Mouse (Mus musculus): Measurements from ENCODE around the gene Moap1.

The Moap1 gene

DNA sequence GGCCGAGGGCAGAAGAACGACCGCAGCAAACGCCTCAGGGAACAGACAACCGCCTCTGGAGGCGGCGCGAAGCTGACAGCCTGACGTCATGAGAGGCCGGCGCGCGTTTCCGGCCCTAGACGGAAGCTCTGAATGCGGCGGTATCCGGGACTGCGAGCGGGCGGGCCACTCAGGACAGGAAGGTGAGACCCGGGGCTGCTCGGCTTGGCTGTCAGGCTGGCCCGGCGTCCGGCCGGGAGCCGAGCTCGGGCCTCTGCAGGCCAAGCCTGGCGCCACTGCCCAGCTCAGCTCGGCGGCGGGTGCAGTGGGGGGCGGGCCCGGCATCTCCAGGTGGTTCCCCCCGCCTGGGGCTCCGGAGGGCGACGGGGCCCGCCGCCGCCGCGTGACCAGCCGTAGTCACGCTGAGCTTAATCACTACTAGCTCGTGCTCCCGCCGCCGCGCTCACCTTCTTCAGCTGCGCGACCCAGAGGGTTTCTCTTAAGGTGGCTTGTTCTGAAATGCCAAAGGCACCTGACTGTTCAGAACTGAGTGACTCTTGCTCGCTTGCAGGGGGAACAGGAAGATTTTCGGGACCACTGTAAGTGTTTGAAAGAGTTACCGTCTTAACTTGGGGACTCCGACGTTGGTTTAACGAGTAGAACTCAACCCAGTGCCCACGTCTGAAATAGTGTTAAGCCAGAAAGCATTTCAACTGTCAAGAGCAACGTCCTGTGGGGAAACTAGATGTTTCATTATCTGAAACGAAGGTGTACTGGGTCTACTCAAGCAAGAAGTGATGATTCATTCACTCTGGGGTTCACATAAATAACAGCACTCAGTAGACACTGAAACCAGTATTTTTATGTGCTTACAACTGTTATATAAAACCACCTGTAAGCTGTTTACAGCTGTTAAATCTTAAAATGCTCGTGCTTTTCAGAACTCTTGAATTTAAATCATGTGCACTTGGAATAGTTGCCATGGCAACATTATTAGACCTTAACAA lies at the start of gene Moap1, which contains the start of gene Tmem251:
TSS of gene Moap1 (minus strand) at position 73 of the 986 bp plus-strand sequence.
TSS of gene Tmem251 (plus strand) at position 174 of the 986 bp plus-strand sequence.
- DNase-seq (ENCODE audit: low spot score): peak; percentile 80

DNA sequence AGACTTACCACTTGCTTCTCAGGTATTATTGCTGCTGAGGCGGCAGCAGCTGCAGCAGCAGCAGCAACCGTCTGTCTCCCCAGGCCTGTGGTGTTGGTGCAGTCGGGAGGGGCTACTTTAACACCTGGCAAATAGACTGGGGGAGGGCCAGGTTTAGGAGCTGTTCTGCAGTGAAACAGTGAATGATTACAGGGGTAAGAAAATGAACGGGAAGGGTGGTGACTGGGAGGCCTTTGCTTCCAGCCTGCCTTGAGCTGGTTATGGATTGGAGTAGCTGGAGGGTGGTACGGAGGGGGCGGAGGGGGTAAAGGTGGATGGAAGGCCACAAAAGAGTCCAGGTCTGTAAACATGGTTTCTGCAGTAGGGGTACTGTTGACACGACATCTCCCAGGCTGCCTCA lies 44.5 kb upstream of the Moap1 start:
- no peak for DNase-seq (ENCODE audit: low spot score)

DNA sequence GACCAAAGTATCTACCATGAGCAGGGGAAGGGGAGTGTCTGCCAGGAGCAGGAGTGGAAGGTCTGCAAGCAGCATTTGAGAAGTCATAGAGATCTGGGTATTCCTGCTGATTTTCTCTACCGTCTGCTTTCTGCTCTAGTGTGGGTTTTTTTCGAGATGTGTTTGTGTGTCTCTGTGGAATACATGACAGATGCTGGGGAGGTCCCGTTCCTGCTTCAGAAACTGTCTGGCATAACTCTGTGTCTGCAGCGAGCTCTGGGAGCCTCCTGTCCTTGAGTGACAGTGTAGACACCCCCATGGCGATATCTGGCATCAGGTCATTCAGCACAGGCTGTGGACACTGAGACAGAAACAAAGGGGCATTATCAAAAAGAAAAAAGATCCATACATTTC lies 42.1 kb upstream of the Moap1 start:
- DNase-seq (ENCODE audit: low spot score): no peak

DNA sequence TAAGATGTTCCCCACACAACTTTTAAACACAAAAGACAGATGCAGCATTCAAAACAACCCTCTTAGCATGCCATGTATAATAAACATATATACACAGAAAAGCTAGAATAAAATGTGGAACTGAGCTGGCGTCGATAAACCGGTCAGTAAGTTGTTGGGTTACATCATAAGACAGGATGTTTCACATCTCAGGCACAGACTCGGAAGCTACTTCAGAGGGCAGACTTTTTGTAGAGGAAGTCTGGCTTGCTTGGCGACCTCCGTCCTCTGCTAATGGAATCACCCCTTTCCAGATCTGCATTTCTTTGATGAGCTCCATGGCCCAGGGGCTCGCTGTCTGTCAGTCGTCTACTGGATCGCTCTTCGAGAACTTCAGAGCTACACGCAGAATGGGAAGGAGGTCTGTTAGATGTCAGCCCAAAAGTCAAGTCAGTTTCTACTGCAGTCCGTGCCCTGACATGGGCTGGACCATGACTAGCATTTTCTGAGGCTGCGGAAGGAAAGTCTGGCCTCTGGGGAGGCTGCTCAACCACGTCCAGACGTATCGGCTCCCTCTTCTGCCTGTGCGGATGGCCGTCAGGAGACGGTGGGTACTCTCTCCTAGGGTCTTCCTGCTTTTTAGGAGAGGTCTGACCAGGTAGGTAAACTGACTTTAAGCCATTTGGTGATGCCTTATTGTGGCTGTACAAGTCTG lies 41.6 kb upstream of the Moap1 start:
- no peak for DNase-seq (ENCODE audit: low spot score)

DNA sequence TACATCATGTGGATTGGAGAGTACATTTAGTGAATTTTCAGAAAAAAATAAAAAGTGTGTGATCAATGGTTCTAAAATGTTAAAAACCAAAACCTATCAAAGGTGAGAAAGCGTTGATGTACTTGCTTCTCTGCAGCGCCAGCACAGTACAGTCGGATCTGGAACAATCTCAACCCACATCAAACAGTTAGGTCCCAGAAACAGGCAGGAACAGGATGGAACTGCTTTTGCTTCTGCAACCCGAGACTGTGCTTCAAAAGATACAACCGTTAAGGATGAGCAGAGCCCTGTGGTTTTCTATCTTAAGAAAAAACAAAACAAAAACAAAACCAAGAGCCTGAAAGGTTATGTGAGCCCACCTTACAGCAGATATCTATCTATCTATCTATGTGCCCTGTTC lies 39.4 kb upstream of the Moap1 start:
- DNase-seq (ENCODE audit: low spot score): no peak

DNA sequence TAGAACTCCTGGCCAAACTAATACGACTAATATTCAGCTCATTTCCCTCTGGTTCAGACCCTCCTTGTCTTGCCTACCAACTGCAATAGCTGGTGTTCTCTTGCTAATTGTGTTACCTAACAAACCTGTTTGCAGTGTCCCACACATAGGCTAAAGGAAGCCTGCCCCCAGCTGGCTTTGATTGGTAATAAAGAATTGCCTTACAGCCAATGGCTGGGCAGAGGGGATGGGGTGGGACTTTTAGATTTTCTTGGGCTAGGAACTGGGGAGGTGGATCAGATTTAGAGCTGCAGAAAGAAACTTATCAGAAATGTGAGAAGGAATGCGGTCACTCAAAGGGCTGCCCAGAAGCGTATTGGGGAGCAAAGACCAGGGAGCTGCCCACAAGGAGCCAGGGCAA lies 36.0 kb upstream of the Moap1 start:
- no peak for DNase-seq (ENCODE audit: low spot score)

DNA sequence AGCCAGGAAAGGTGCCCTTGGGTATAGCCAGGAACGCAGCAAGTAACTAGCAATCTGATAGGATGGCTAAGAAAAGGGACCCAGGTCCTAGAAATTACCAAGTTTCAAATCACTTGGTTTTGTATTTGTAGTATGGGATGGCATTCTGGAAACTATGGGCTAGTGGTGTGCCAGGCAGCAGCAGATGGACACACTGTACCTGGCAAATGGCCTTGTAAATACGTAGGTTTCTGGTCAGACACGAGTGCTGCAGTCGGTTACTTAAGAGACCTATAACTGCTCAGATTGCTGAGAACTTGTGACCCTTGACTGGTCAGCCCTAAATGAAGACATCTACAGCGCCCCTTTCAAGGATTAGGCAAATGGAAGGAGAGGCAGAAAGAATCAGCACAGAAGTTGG lies 34.7 kb upstream of the Moap1 start:
- no peak for DNase-seq (ENCODE audit: low spot score)

DNA sequence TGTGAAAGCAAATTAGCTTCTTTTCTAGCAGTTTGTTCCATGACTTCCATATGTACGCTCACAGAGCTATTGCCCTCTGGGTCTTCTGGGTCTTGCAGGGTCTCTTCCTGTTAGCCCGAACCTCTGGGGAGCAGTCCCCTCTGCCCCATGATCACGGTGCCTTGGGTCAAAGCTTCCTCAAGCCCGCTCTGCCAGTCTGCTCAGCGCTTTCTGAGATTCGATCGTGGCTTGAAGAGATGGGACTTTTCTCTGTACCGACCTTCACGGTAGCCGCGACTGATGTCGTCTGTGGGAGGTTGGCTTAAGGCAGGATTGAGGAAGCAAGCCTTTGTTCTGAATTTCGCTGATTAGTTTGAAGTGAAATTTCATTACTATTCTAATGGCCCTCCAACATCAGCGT lies 32.6 kb upstream of the Moap1 start:
- DNase-seq (ENCODE audit: low spot score): no peak

DNA sequence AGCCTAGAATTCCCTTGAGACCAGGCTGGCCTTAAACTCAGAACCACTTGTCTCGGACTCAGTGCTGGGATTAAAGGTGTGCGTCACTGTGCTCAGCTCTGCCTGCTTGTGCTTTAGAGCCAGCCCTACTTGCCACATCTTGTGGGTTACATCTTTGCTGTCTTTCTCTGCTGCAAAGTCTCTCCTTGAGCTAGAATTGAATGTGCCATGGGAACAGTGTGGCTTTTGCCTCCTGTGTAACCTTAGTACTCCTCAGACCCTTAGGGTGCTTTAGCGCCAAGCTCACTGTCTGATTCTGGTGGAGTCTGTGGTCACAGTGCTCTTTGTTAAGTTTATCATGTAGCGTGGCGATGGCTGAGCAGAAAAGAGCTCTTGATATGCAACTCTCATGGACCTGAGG lies 29.2 kb upstream of the Moap1 start:
- DNase-seq (ENCODE audit: low spot score): no peak

DNA sequence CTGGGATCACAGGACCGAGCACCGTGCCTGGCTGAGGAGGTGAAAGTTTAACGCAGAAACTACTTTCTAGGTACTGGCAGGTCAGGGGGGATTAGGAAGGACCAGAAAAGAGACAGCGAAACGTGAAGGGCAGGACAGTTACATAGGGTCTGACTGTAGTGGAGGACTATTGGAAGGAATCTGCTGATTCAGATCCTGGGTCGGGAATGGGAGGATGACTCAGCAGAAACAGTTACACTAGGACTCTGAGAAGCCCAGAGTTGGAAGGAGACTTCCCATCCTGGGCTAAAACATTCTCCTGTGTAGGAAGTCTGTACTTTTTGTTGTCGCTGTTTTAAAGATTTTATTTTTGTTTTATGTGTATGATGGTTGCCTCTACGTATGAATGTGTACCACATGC lies 28.1 kb upstream of the Moap1 start:
- no peak for DNase-seq (ENCODE audit: low spot score)

DNA sequence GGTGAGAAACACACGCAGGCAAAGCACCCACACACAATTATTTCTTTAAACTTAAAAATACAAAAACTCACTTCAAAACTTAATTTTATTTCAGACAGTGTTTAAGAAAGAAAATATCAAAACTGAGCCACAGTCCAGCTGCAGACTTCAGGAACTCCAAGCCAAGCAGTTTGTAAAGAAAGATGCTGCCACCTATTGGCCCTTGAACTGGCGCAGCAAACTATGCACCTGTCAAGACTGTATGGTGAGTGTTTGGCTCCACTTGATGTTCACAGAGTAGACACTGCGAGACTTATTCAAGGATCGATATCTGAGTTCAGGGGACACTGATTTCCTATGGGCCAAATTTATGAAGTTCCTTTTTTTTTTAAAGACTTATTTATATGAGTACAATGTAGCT lies 25.5 kb upstream of the Moap1 start:
- DNase-seq (ENCODE audit: low spot score): no peak

DNA sequence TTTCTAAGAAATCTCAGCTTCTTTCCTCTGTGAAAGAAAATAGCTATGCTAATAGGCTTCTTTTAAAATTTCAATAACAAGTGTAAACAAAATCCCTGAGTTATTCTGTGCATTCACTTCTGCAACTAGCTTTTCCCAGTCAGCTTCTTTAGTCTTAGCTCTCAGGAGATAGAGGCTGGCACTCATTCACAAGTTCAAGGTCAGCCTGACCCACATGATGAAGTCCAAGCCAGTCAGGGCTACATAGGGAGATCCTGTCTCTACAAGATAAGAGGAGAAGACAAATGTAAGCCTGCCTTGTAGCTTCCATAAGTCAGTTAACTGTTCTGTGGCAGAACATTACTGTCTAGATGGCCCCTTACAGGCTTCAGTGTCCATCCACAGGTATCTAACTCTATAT lies 20.2 kb upstream of the Moap1 start:
- DNase-seq (ENCODE audit: low spot score): no peak

DNA sequence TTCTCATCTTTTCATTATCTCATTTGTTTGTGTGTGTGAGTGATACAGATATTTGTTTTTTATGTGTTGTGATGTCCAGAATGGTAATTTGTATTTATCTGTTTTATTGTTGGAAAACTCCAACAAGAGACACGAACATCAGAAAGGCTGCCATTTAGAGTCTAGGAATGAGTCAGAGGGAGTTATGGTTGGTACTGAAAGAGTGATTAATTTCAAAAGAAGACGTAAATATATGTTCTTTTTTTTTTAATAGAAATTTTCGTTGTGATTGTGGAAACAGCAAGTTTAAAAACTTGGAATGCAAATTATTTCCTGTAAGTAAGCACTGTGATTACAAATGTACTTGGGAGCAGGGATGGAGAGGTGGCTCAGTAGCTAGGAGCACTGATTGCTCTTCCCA lies 18.2 kb upstream of the Moap1 start:
- no peak for DNase-seq (ENCODE audit: low spot score)

DNA sequence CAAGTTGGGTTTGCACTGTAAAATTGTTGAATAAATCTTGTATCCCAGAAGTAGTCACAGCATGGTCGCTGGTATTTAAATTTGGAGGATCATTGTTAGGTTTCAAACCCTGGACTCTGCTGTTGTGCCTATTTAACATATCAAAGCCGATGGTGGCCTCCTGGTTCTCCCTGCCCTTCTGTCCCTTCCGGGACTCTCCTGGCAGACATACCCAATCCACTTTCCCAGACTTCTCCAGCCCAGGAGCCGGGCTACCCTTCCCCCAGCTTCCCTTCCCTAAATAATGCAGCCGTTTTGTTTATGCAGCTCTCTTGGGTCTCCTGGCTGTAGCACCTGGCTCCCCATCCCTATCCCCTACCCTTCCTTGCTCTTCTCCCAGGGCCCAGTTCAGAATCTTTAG lies 15.5 kb upstream of the Moap1 start:
- no peak for DNase-seq (ENCODE audit: low spot score)

DNA sequence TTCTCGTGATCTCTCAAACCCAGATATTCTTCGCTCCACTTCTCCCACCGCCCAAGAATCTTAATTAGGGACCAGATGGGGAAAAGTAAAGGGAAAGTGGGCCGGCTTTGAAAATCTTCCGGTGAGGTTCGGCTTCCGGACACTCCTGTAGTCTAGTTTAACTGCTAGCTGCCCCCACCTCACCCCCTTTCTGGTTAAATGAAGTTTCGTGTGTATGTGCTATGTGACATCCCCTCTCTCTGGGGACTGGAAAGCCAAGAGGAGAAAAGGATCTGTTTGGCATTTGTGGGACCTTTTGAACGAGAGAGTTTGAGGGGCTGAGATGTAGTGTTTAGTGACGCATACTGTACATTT lies 14.9 kb upstream of the Moap1 start, which contains the start of gene Gm20604:
TSS of gene Gm20604 (minus strand) at position 270 of the 354 bp plus-strand sequence.
- DNase-seq (ENCODE audit: low spot score): no peak

DNA sequence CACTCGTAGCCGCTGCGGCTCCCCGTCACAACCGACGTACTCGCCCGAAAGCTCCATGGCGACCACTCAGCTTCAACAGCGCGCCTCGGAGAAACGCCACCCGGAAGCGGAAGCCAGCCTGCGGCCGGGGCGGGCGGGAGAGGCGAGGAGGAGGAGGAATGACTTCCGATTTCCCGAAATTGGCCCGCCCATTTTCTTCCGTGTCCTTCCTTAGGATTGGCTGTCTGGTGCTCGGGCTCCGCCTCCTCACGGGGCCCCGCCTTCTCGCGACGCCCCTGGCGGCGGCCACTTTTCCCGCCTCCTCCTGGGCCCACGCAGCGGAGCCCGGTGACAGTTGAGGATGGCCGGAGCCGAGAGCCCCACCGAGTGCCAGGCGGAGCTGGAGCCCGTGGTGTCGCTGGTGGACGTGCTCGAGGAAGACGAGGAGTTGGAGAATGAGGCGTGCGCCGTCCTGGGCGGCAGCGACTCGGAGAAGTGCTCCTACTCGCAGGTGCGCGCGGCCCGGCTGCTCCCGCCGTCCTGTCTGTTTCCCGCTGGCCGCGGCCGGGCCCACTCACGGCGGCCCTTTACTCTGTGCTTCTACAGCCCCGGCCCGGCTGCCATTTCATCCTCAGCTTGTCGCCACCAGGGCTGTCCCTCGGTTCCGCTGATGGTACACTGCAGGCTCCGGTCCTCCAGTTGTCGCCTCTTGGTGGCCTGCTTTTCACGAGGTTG lies 14.4 kb upstream of the Moap1 start, which contains the start of the genes Gm28051, Gon7 and Ubr7:
TSS of gene Gm28051 (minus strand) at position 77 of the 714 bp plus-strand sequence.
TSS of gene Gon7 (minus strand) at position 115 of the 714 bp plus-strand sequence.
TSS of gene Ubr7 (plus strand) at position 279 of the 714 bp plus-strand sequence.
- peak; percentile 89 for DNase-seq (ENCODE audit: low spot score)

DNA sequence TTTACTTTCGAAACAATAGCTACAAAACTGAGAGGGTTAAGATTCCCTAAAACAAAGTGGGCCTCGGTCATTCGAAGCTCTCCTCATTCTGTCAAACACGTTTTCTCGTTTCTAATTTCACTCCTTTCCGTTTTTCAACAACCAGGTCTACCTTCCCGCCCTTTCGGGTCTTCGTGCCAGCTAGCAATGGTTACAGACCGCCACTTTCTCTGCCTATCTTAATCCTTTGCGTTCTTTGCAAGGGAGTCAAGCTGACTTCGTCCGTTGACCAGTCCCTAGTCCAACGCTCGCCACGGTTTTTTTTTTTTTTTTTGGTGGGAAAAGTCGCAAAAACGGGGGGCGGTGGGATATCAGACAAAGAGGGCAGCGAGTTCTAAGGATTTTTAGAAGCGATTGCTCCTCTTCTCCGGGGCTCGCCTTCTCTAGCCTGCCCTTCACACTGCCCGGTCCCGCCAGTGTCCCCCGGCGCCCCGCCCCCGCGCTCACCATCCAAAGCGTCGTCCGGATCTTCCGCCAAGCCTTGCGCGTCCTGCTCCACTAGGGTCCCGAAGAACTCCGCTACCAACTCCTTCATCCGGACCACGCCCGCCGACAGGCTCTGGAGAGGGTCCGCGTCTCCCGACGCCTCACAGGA lies 13.7 kb upstream of the Moap1 start:
- DNase-seq (ENCODE audit: low spot score): no peak

DNA sequence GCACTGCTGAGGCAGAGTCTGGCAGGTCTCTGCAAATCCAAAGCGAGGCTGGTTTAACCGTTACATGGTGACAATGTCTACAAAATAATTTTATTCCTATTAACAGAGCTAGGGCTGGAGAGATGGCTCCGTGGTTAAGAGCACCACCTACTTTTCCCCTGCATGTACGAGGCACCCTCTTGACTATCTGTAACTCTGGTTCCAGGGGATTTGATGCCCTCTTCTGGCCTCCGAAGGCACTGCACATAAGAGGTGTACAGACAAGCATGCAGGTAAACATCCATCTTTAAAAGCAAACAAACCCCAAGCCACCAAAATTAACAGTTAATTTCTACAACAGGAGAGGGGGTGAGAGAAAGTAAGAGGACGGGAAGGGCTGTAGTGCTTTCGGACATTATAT lies 12.8 kb upstream of the Moap1 start:
- no peak for DNase-seq (ENCODE audit: low spot score)

DNA sequence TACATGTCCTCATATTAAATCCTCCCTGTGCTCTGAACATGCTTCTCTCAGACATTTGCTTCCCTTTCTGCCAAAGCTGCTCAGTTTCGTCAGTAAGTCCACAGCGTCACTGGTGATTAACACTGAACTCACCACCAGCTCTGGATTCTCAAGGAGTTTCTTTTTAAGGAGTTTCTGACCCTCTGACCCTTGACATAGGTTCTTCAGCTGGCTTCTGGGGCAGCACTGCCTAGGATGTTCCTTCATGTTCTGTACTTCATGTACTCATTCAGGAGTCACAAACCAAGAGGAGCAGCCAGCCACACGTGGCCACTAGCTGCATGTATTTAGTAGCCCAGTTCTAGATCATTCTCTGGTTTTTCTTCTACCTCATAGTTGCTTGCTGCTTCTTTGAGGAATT lies 4.8 kb upstream of the Moap1 start:
- no peak for DNase-seq (ENCODE audit: low spot score)

DNA sequence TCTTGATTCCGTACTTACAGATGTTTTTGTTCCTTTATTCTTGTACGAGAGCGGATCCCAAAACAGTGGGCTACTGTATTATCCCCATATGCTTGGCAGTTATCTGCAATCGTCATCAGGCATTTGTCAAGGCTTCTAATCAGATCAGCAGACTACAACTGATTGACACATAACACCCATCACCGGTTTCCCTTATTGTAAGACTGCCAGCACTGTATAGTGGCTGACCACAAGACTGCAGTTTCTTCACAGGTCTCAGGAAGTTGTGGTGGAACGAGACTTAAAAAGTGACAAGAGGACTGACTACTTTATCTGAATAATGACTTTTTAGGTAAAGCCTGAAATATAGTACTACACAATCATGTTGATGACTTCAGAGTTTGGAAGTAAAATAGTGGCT lies 1.4 kb upstream of the Moap1 start:
- DNase-seq (ENCODE audit: low spot score): no peak

DNA sequence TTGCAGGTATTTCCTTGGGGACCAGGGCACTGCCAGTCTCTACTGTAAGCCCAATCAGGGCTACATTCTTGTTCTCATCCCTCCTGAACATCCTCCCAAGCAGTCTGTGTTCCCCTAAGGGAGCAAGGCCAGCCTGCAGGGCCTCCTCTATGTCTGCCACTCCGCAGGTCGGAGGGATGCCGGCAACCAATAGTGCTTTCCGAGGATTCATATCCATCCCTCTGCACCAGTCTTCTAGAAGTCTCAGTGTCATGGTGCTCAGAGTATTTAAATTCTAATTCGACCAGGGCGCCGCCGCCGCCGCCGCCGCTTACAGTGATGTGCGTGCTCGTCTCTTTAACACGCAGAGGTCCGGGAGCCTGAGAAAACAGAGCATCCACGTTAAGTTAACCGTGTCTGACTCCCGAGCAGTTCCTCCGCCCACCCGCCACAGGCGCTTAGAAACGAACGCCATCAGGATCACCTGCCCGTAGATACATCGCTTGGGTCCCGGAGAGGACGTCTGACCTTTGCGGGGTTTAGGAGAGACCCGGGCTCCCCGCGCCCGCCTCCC lies 349 bp downstream of the Moap1 start:
- DNase-seq (ENCODE audit: low spot score): no peak

DNA sequence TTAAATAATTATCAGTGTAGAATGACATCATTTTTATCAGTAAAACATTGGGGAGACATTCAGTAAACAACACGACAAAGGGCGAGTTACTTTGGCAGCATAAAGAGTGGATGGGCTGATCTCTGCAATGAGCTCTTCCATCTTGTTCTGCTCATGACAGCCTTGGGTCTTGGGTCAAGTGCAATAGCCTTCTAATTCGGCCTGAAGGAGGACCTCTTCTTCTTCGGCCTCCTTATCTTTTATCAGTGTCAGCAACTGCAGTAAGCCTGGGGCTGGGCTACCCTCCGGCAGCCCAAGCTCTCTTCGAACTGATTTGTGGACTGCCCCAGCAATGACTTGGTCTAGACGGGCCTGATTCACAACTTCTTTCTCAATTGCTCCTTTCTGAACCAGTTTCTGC lies 1.4 kb downstream of the Moap1 start:
- DNase-seq (ENCODE audit: low spot score): no peak

Data from ovary, postnatal 14 days (tissue).